Mouse (Mus musculus) heart, adult 2 months (tissue): Measurements from ENCODE around the gene Dnaja3. TPM values are rescaled to one million over a fixed set of nuclear protein-coding genes. Genes with fewer than 3 reads are reported as not detected.

Experiments used
- DNase-seq, 2 experiments: peaks; one replicate each; pipeline ENCODE4 v3.0.0; 2021
- H3K27ac ChIP-seq: fragments of 200-600 bp; 2 replicates; pipeline ENCODE4 v1.8.1; 2022
- H3K27me3 ChIP-seq: fragments of 200-500 bp; 2 replicates; pipeline ENCODE4 v1.6.1; 2012; ENCODE audit warnings: mild to moderate bottlenecking, low read length, inconsistent platforms, mixed read lengths; ENCODE audit not compliant: control insufficient read depth, insufficient read depth
- H3K36me3 ChIP-seq: fragments of 200-500 bp; 2 replicates; pipeline ENCODE4 v1.6.1; 2012; ENCODE audit warnings: low read length, inconsistent platforms; ENCODE audit not compliant: control insufficient read depth, insufficient read depth
- H3K4me1 ChIP-seq: fragments of 200-500 bp; 2 replicates; pipeline ENCODE4 v1.6.1; 2011; ENCODE audit warnings: low read length; ENCODE audit not compliant: control insufficient read depth, insufficient read depth
- H3K4me3 ChIP-seq: fragments of 200-600 bp; 2 replicates; pipeline ENCODE4 v1.8.1; 2022
- H3K79me2 ChIP-seq: fragments of 200-500 bp; replicated peaks from 2 replicates; pipeline ENCODE4 v1.6.1; 2012; ENCODE audit warnings: mild to moderate bottlenecking, inconsistent platforms, low read length, moderate library complexity, mixed read lengths; ENCODE audit not compliant: control insufficient read depth, insufficient read depth
- H3K9ac ChIP-seq: fragments of 200-500 bp; 2 replicates; pipeline ENCODE4 v1.6.1; 2012; ENCODE audit warnings: low read depth, mild to moderate bottlenecking, control low read depth, inconsistent platforms, low read length, mixed read lengths
- CTCF ChIP-seq: fragments of 200-600 bp; IDR thresholded peaks from 2 replicates; pipeline ENCODE4 v1.8.1; 2022; ENCODE audit warnings: antibody characterized with exemption, mild to moderate bottlenecking, moderate library complexity
- EP300 ChIP-seq: fragments of 200-500 bp; IDR thresholded peaks from 2 replicates; pipeline ENCODE4 v1.6.1; 2011; ENCODE audit warnings: low read depth, low read length, control low read depth; ENCODE audit not compliant: insufficient read depth
- POLR2A ChIP-seq: fragments of 200-500 bp; IDR thresholded peaks from 2 replicates; pipeline ENCODE4 v1.6.1; 2011; ENCODE audit warnings: mild to moderate bottlenecking, low read depth, low read length, control low read depth; ENCODE audit not compliant: insufficient read depth
- WGBS: fragments of 180-500 bp; shearing (Covaris S2); methylation state at CpG from one replicate; pipeline ENCODE4 v1.1.7; 2018; 5-methylcytosine and 5-hydroxymethylcytosine counted together
- intact Hi-C: fragments of 180-260 bp; cut with DNase I; formaldehyde crosslinking; loops from one replicate; pipeline ENCODE4 v1.15.1; 2025
- polyA plus RNA-seq: library from polyadenylated mRNA; depleted of rRNA; stranded (reverse); fragments of >200 nt; gene quantifications from 2 replicates; pipeline ENCODE4 v1.2.3, GENCODE M21; 2012
- total RNA-seq, 2 experiments: library from RNA; stranded (reverse); gene quantifications; 2 replicates each; pipeline ENCODE4 v1.2.3; 2021

Dnaja3 gene
- total and polyA plus RNA-seq, 3 experiments = 80.8 to 150 (median 138) TPM

GRCm38 (mm10) chr16:4722915-4723209 lies 83.1 kb downstream of the Dnaja3 start:
- H3K27ac ChIP-seq = peak overlapping the region; percentile 21
- peak in 1 of 2 experiments; percentile 19 for DNase-seq
- peaks cover 3% of the 10 kb centered on the region; the same call in 1 of the 2 replicates for H3K79me2 ChIP-seq
- intact Hi-C loops = no loop called here
- no peak for TF ChIP-seq EP300
- no peak for TF ChIP-seq CTCF
- TF ChIP-seq POLR2A = no peak
- WGBS = 40% methylated on average over 3 of the region's 3 CpGs
- H3K27me3 ChIP-seq = no peaks in the 10 kb centered on the region
- H3K9ac ChIP-seq = no peak overlapping the region
- no peak overlapping the region for H3K4me3 ChIP-seq
- H3K4me1 ChIP-seq = peaks cover 5% of the 10 kb centered on the region
- peaks cover 4% of the 10 kb centered on the region for H3K36me3 ChIP-seq

- peaks cover 17% of the 10 kb centered on the region for H3K36me3 ChIP-seq
- TF ChIP-seq EP300 (no peak), CTCF (no peak), POLR2A (no peak)
- H3K4me3 ChIP-seq = no peak overlapping the region
- peaks cover 7% of the 10 kb centered on the region for H3K4me1 ChIP-seq
- H3K27ac ChIP-seq = peak overlapping the region; percentile 7; the same call in 1 of the 2 replicates
- H3K79me2 ChIP-seq = peaks cover 3% of the 10 kb centered on the region; the same call in 1 of the 2 replicates
- WGBS = 51% methylated on average over 4 of the region's 4 CpGs
- intact Hi-C loops = no loop called here
- H3K27me3 ChIP-seq = no peaks in the 10 kb centered on the region
- no peak overlapping the region for H3K9ac ChIP-seq
- DNase-seq = peak in 1 of 2 experiments; percentile 18
Observed at GRCm38 (mm10) chr16:4725266-4725665, 85.5 kb downstream of the Dnaja3 start.

GRCm38 (mm10) chr16:4725780-4726527 lies 86.2 kb downstream of the Dnaja3 start, which contains the start of gene Hmox2:
Hmox2 (plus strand) TSS chr16:4726361.
- intact Hi-C loops = loop anchor here (2.0 kb wide), 1 partner anchor 63 kb away; no protein-coding TSS in a partner anchor
- WGBS = 5% methylated on average over 35 of the region's 35 CpGs
- peak within 1 kb of the TSS; percentile 98 for H3K27ac ChIP-seq

GRCm38 (mm10) chr16:4726528-4727128 lies 86.8 kb downstream of the Dnaja3 start:
- no peaks in the 10 kb centered on the region for H3K27me3 ChIP-seq
- peaks cover 24% of the 10 kb centered on the region for H3K36me3 ChIP-seq
- peak overlapping the region; percentile 90 for H3K9ac ChIP-seq
- WGBS = 1% methylated on average over 39 of the region's 40 CpGs
- H3K79me2 ChIP-seq = peaks cover 3% of the 10 kb centered on the region; the same call in 1 of the 2 replicates
- TF ChIP-seq CTCF = no peak
- TF ChIP-seq POLR2A = no peak
- TF ChIP-seq EP300 = no peak
- DNase-seq = no peak
- H3K4me3 ChIP-seq = peak overlapping the region; percentile 91
- peak overlapping the region; percentile 98 for H3K27ac ChIP-seq
- intact Hi-C loops = loop anchor here (2.0 kb wide), 1 partner anchor 62 kb away; no protein-coding TSS in a partner anchor
- peaks cover 9% of the 10 kb centered on the region for H3K4me1 ChIP-seq

More at GRCm38 (mm10) chr16:4725780-4726527, 86.2 kb downstream of the Dnaja3 start, which contains the start of gene Hmox2:
- Histone ChIP-seq H3K4me3 (peak within 1 kb of the TSS; percentile 91), H3K9ac (peak within 1 kb of the TSS; percentile 90), H3K27me3 (no peaks in the 10 kb centered on the region), H3K4me1 (peaks cover 7% of the 10 kb centered on the region), H3K36me3 (peaks cover 20% of the 10 kb centered on the region), H3K79me2 (peaks cover 3% of the 10 kb centered on the region; the same call in 1 of the 2 replicates)
- TF ChIP-seq CTCF (no peak), POLR2A (peak; percentile 97), EP300 (0 out of 2 replicates have a peak, but pooled peaks have one; percentile 48)
- DNase-seq = peak; percentile 97 to 99

- Histone ChIP-seq H3K9ac (no peak overlapping the region), H3K27ac (peak overlapping the region; percentile 98), H3K4me1 (peaks cover 10% of the 10 kb centered on the region), H3K79me2 (peaks cover 4% of the 10 kb centered on the region; the same call in 1 of the 2 replicates), H3K36me3 (peaks cover 26% of the 10 kb centered on the region), H3K27me3 (no peaks in the 10 kb centered on the region), H3K4me3 (peak overlapping the region; percentile 91)
- intact Hi-C loops = loop anchor here (2.0 kb wide), 1 partner anchor 61 kb away; no protein-coding TSS in a partner anchor
- peak in 1 of 2 experiments; percentile 6 for DNase-seq
- TF ChIP-seq CTCF (no peak), POLR2A (no peak), EP300 (no peak)
- WGBS = 67% methylated on average over 1 of the region's 1 CpGs
Observed at GRCm38 (mm10) chr16:4727526-4727925, 87.7 kb downstream of the Dnaja3 start.
